Mouse (Mus musculus) neural tube, embryonic 13.5 days (tissue): ENCODE data around the gene Tmem190. TPM values are rescaled to one million over a fixed set of nuclear protein-coding genes. Genes with fewer than 3 reads are reported as not detected.
"Not testable (repeated sequence)": the region's sequence is repeated elsewhere in the genome, so short reads cannot be mapped to it uniquely, and the experiment has no call there.

Experiments used
- ATAC-seq: fragments of 200-750 bp; cut with Nextera tagmentation; 2 replicates; pipeline ENCODE4 v1.8.0; 2017; ENCODE audit warnings: low read depth, mild to moderate bottlenecking, moderate TSS enrichment, moderate library complexity
- H3K27ac ChIP-seq: fragments of 300-500 bp; sonication (generic); replicated peaks from 2 replicates; pipeline ENCODE4 v1.5.1; 2015; ENCODE audit warnings: moderate library complexity, mild to moderate bottlenecking, inconsistent platforms
- H3K27me3 ChIP-seq: fragments of 300-500 bp; sonication (generic); 2 replicates; pipeline ENCODE4 v1.6.1; 2015; ENCODE audit warnings: mild to moderate bottlenecking, inconsistent platforms
- H3K36me3 ChIP-seq: fragments of 300-500 bp; sonication (generic); 2 replicates; pipeline ENCODE4 v1.6.1; 2015; ENCODE audit warnings: mild to moderate bottlenecking, inconsistent platforms
- H3K4me1 ChIP-seq: fragments of 300-500 bp; sonication (generic); replicated peaks from 2 replicates; pipeline ENCODE4 v1.6.1; 2015; ENCODE audit warnings: inconsistent platforms
- H3K4me2 ChIP-seq: fragments of 300-500 bp; sonication (generic); 2 replicates; pipeline ENCODE4 v1.6.1; 2015; ENCODE audit warnings: inconsistent platforms, mild to moderate bottlenecking, moderate library complexity
- H3K4me3 ChIP-seq: fragments of 300-500 bp; sonication (generic); 2 replicates; pipeline ENCODE4 v1.5.1; 2015; ENCODE audit warnings: mild to moderate bottlenecking, inconsistent platforms
- H3K9ac ChIP-seq: fragments of 300-500 bp; sonication (generic); 2 replicates; pipeline ENCODE4 v1.6.1; 2015; ENCODE audit warnings: moderate library complexity, mild to moderate bottlenecking, inconsistent platforms
- H3K9me3 ChIP-seq: fragments of 300-500 bp; sonication (generic); 2 replicates; pipeline ENCODE4 v1.6.1; 2016; ENCODE audit warnings: inconsistent platforms
- WGBS: fragments of 180-500 bp; shearing (Covaris S2); methylation state at CpG from one replicate; pipeline ENCODE4 v1.1.7; 2015; 5-methylcytosine and 5-hydroxymethylcytosine counted together
- polyA plus RNA-seq: library from polyadenylated mRNA; unstranded; fragments of >200 nt; fragmentation: Nextera tagmentation; extraction: Ambion mirVana; gene quantifications from 2 replicates; pipeline ENCODE4 v1.2.1, GENCODE M21; 2015

Gene Tmem190
- polyA plus RNA-seq, 1 experiment from 2014 or later = not detected

- Histone ChIP-seq H3K27ac (no peak overlapping the region), H3K9me3 (no peaks in the 10 kb centered on the region), H3K4me3 (no peak overlapping the region), H3K9ac (no peak overlapping the region), H3K4me1 (peaks cover 19% of the 10 kb centered on the region), H3K4me2 (no peak overlapping the region), H3K27me3 (0 out of 2 replicates have a peak, but pooled peaks cover under 1% of the 10 kb centered on the region), H3K36me3 (peaks cover 50% of the 10 kb centered on the region)
- no peak for ATAC-seq
- 76% methylated on average over 7 of the region's 7 CpGs for WGBS
Measured at GRCm38 (mm10) chr7:4795767-4796433, 13.2 kb downstream of the Tmem190 start.

- Histone ChIP-seq H3K4me3 (no peak overlapping the region), H3K27ac (no peak overlapping the region), H3K9ac (no peak overlapping the region), H3K4me2 (no peak overlapping the region), H3K27me3 (no peaks in the 10 kb centered on the region), H3K9me3 (no peaks in the 10 kb centered on the region), H3K4me1 (no peaks in the 10 kb centered on the region), H3K36me3 (peaks cover 41% of the 10 kb centered on the region)
- ATAC-seq = no peak
Measured at GRCm38 (mm10) chr7:4802247-4802646, 19.5 kb downstream of the Tmem190 start.

DNA sequence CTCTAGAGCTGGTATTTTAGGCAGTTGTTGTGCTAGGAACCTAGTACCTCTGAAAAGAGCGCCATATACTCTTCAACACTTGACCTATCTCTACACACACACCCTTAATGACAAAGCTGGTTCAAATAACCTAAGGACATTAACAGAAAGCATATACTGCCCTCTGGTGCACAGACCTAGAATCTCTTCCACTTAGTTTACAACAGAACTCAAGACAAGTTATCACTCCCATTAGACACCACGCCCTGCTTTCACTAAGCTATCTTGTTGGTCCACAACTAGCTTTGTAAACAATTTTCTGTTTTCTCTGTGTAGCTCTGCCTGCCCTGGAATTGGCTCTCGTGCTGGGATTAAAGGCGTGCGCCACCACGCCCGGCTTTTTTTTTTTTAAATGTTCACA is 24.0 kb downstream of the Tmem190 start:
- Histone ChIP-seq H3K4me2 (no peak overlapping the region), H3K27ac (no peak overlapping the region), H3K4me1 (peaks cover 27% of the 10 kb centered on the region), H3K9me3 (no peaks in the 10 kb centered on the region), H3K36me3 (peaks cover 54% of the 10 kb centered on the region), H3K9ac (no peak overlapping the region), H3K4me3 (no peak overlapping the region), H3K27me3 (no peaks in the 10 kb centered on the region)
- WGBS = 91% methylated on average over 7 of the region's 7 CpGs
- no peak for ATAC-seq

DNA sequence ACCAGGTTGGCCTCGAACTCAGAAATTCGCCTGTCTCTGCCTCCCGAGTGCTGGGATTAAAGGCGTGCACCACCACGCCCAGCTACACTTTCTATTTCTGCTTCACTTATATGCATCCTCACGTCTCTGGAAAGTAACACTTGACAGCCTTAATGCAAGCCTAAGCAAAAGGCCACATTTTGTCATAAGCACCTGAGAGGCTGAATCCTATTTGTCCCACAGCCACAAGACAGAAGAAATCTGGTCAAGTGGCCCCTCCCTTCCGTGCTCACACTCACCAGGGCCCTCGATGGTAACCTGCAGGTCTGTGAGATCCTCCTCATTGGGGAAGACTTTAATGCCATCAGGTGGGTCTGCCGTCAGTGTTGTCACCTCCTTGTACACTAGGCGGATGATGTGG is 28.4 kb downstream of the Tmem190 start:
- peak overlapping the region; percentile 78 for H3K4me3 ChIP-seq
- peak overlapping the region; percentile 74 for H3K4me2 ChIP-seq
- ATAC-seq, H3K27me3 ChIP-seq, H3K9me3 ChIP-seq, H3K27ac ChIP-seq: not testable (repeated sequence)
- H3K36me3 ChIP-seq = peaks cover 37% of the 10 kb centered on the region
- peaks cover 35% of the 10 kb centered on the region for H3K4me1 ChIP-seq
- 44% methylated on average over 10 of the region's 10 CpGs for WGBS
- H3K9ac ChIP-seq = peak overlapping the region; percentile 89

DNA sequence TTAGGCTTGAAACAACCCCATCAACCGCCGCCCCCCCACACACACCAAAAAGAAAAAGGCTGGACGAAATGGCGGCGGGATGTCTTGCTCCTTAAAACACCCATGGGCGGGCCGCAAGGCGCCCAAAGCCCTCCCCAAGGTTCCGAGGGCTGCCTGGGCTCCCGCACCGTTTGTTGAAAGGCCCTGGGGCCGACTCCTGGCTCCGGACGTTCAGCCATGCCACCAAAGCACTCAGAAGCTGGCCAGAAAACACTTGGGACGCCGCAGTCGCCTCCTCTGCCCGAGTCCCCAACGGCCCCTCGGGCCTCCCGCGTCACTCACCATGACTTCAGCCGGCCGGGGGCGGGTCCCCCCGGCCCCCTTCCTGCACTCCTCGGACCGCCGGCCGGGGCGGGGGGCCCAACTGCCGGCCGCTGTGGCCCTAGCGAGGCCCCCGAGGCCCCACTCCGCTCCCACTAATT is 29.1 kb downstream of the Tmem190 start:
- Histone ChIP-seq H3K27me3 (no peaks in the 10 kb centered on the region), H3K4me3 (peak overlapping the region; percentile 78), H3K9ac (peak overlapping the region; percentile 89), H3K4me1 (peaks cover 35% of the 10 kb centered on the region), H3K36me3 (peaks cover 29% of the 10 kb centered on the region), H3K9me3 (no peaks in the 10 kb centered on the region), H3K4me2 (peak overlapping the region; percentile 74), H3K27ac (peak overlapping the region; percentile 97)
- 4% methylated on average over 30 of the region's 36 CpGs for WGBS
- no peak; the same call in 1 of the 2 replicates for ATAC-seq

DNA sequence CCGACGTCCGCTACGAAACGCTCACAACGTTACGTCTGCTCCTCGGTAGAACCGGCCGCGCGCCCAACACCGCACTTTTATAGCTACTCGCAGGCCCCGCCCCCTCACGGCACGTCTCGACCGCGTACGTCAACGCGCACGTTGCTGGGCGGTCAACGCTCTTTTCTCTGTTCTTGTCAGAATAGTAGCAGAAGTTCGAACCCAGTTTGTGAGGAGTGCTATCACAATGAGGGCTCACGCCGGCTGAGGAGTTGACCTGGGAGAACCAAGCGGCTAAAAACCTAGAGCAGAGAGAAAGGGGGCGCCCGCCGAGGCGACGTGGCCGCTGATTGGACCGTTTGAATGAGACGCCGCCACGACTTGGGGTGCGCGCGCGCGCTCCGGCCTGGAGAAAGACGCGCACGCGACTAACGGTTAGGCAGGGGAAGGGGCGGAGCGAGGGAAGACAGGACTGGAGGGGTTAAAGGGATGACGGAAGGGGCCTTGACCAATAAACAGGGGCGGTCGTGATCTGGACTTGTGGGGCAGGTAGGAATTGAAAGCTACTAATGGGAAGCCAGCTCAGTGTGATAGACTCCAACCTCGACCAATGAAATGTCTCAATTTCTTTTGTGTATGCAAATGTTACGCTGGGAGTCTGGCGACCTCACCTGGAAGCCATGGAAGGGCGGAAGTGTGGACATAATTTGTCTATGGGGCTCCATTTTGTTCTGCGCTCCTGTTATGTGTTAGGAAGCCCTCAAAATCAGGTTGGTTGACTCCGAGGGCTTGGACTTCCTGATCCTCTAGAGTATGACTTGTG is 29.8 kb downstream of the Tmem190 start, which contains the start of gene Ube2s:
Gene Ube2s (minus strand): TSS at position 288 of the 802 bp plus-strand sequence.
- Histone ChIP-seq H3K4me1 (peaks cover 35% of the 10 kb centered on the region), H3K27ac (peak within 1 kb of the TSS; percentile 97), H3K4me3 (peak within 1 kb of the TSS; percentile 78), H3K4me2 (peak within 1 kb of the TSS; percentile 74), H3K36me3 (peaks cover 23% of the 10 kb centered on the region), H3K27me3 (no peaks in the 10 kb centered on the region), H3K9me3 (no peaks in the 10 kb centered on the region), H3K9ac (peak within 1 kb of the TSS; percentile 89)
- WGBS = under 1% methylated on average over 62 of the region's 62 CpGs
- peak; percentile 99 for ATAC-seq

- no peaks in the 10 kb centered on the region for H3K9me3 ChIP-seq
- peak overlapping the region; percentile 68 for H3K9ac ChIP-seq
- H3K27me3 ChIP-seq = no peaks in the 10 kb centered on the region
- peak overlapping the region; percentile 83 for H3K27ac ChIP-seq
- H3K36me3 ChIP-seq = peaks cover 19% of the 10 kb centered on the region
- no peak for ATAC-seq
- peak overlapping the region; percentile 78 for H3K4me3 ChIP-seq
- 26% methylated on average over 8 of the region's 8 CpGs for WGBS
- peaks cover 35% of the 10 kb centered on the region for H3K4me1 ChIP-seq
- H3K4me2 ChIP-seq = peak overlapping the region; percentile 74
Measured at GRCm38 (mm10) chr7:4813105-4813791, 30.5 kb downstream of the Tmem190 start.

GRCm38 (mm10) chr7:4816559-4816958 is 33.8 kb downstream of the Tmem190 start:
- Histone ChIP-seq H3K4me1 (peaks cover 8% of the 10 kb centered on the region), H3K4me2 (no peak overlapping the region)
- no peak for ATAC-seq

GRCm38 (mm10) chr7:4820925-4821324 is 38.2 kb downstream of the Tmem190 start:
- H3K4me2 ChIP-seq, H3K27me3 ChIP-seq, H3K36me3 ChIP-seq, ATAC-seq, H3K27ac ChIP-seq, H3K4me3 ChIP-seq, H3K9ac ChIP-seq, H3K9me3 ChIP-seq, H3K4me1 ChIP-seq: not testable (repeated sequence)
- WGBS = 89% methylated on average over 7 of the region's 7 CpGs

More at GRCm38 (mm10) chr7:4816559-4816958, 33.8 kb downstream of the Tmem190 start:
- H3K27ac ChIP-seq = no peak overlapping the region
- H3K9me3 ChIP-seq = no peaks in the 10 kb centered on the region
- no peak overlapping the region for H3K9ac ChIP-seq
- H3K36me3 ChIP-seq = no peaks in the 10 kb centered on the region
- H3K27me3 ChIP-seq = no peaks in the 10 kb centered on the region
- H3K4me3 ChIP-seq = no peak overlapping the region

GRCm38 (mm10) chr7:4821690-4822089 is 39.0 kb downstream of the Tmem190 start:
- no peak overlapping the region for H3K4me3 ChIP-seq
- 72% methylated on average over 4 of the region's 4 CpGs for WGBS
- H3K4me1 ChIP-seq = no peaks in the 10 kb centered on the region
- H3K9ac ChIP-seq = no peak overlapping the region
- H3K27me3 ChIP-seq = no peaks in the 10 kb centered on the region
- peaks cover 3% of the 10 kb centered on the region; the same call in 1 of the 2 replicates for H3K36me3 ChIP-seq
- ATAC-seq = no peak
- no peak overlapping the region for H3K4me2 ChIP-seq
- no peak overlapping the region for H3K27ac ChIP-seq
- no peaks in the 10 kb centered on the region for H3K9me3 ChIP-seq

- peaks cover 8% of the 10 kb centered on the region for H3K36me3 ChIP-seq
- no peaks in the 10 kb centered on the region for H3K9me3 ChIP-seq
- H3K27me3 ChIP-seq = no peaks in the 10 kb centered on the region
- H3K4me1 ChIP-seq = no peaks in the 10 kb centered on the region
- H3K27ac ChIP-seq = no peak overlapping the region
- no peak overlapping the region for H3K4me3 ChIP-seq
- no peak for ATAC-seq
- 72% methylated on average over 6 of the region's 6 CpGs for WGBS
- no peak overlapping the region for H3K9ac ChIP-seq
- H3K4me2 ChIP-seq = no peak overlapping the region
Measured at GRCm38 (mm10) chr7:4822162-4822907, 39.6 kb downstream of the Tmem190 start.
